Mouse (Mus musculus): ENCODE results near the gene Cldn3.
A peak's percentile ranks its signal among the peaks of the same experiment; 100 is the strongest.

The Cldn3 gene

GRCm38 (mm10) chr5:134965852-134966821 is 19.9 kb upstream of the Cldn3 start:
- DNase-seq: peak; percentile 75

- no peak for DNase-seq
Measured at GRCm38 (mm10) chr5:134967164-134967944, 18.7 kb upstream of the Cldn3 start.

GRCm38 (mm10) chr5:134970671-134971070 is 15.3 kb upstream of the Cldn3 start:
- no peak for DNase-seq

- no peak for DNase-seq
Measured at GRCm38 (mm10) chr5:134973081-134973480, 12.9 kb upstream of the Cldn3 start.

GRCm38 (mm10) chr5:134973526-134973925 is 12.5 kb upstream of the Cldn3 start:
- DNase-seq: no peak

GRCm38 (mm10) chr5:134974294-134974693 is 11.7 kb upstream of the Cldn3 start:
- DNase-seq: no peak

GRCm38 (mm10) chr5:134974921-134975320 is 11.1 kb upstream of the Cldn3 start:
- DNase-seq: no peak

GRCm38 (mm10) chr5:134976164-134976563 is 9.8 kb upstream of the Cldn3 start:
- DNase-seq: no peak

- no peak for DNase-seq
Measured at GRCm38 (mm10) chr5:134976577-134977250, 9.3 kb upstream of the Cldn3 start.

GRCm38 (mm10) chr5:134977837-134978236 is 8.2 kb upstream of the Cldn3 start:
- no peak for DNase-seq

GRCm38 (mm10) chr5:134981149-134981548 is 4.9 kb upstream of the Cldn3 start:
- no peak for DNase-seq

GRCm38 (mm10) chr5:134983111-134983510 is 2.9 kb upstream of the Cldn3 start:
- no peak for DNase-seq

- DNase-seq: no peak
Measured at GRCm38 (mm10) chr5:134983771-134984170, 2.2 kb upstream of the Cldn3 start.

- no peak for DNase-seq
Measured at GRCm38 (mm10) chr5:134986298-134987268, 569 bp downstream of the Cldn3 start.

GRCm38 (mm10) chr5:134989166-134989565 is 3.2 kb downstream of the Cldn3 start:
- no peak for DNase-seq

GRCm38 (mm10) chr5:134989741-134990140 is 3.7 kb downstream of the Cldn3 start:
- no peak for DNase-seq

GRCm38 (mm10) chr5:134992566-134992965 is 6.6 kb downstream of the Cldn3 start:
- no peak for DNase-seq

GRCm38 (mm10) chr5:134998359-134998758 is 12.3 kb downstream of the Cldn3 start:
- DNase-seq: no peak

GRCm38 (mm10) chr5:134999797-135000196 is 13.8 kb downstream of the Cldn3 start:
- DNase-seq: no peak

- no peak for DNase-seq
Measured at GRCm38 (mm10) chr5:135000751-135001150, 14.7 kb downstream of the Cldn3 start.

- peak; percentile 73 for DNase-seq
Measured at GRCm38 (mm10) chr5:135001309-135001708, 15.3 kb downstream of the Cldn3 start.

GRCm38 (mm10) chr5:135002151-135002550 is 16.1 kb downstream of the Cldn3 start:
- DNase-seq: no peak
